Mouse (Mus musculus): Measurements from ENCODE around the gene Tmc5.

- no peak for TF ChIP-seq CTCF (IDR thresholded peaks at IDR 0.05; ENCODE audit: low read depth)
- TF ChIP-seq EP300 (IDR thresholded peaks at IDR 0.05; ENCODE audit: low read depth): no peak
Measured at GRCm38 (mm10) chr7:118714873-118715272, 117.8 kb downstream of the Tmc5 start.
